Mouse (Mus musculus) lung, postnatal 36 days (tissue): ENCODE results near the gene Ak8.

ENCODE experiments used
- DNase-seq: peaks from one replicate; pipeline ENCODE4 v3.0.0; 2022; ENCODE audit warnings: mixed read lengths

Gene Ak8

DNA sequence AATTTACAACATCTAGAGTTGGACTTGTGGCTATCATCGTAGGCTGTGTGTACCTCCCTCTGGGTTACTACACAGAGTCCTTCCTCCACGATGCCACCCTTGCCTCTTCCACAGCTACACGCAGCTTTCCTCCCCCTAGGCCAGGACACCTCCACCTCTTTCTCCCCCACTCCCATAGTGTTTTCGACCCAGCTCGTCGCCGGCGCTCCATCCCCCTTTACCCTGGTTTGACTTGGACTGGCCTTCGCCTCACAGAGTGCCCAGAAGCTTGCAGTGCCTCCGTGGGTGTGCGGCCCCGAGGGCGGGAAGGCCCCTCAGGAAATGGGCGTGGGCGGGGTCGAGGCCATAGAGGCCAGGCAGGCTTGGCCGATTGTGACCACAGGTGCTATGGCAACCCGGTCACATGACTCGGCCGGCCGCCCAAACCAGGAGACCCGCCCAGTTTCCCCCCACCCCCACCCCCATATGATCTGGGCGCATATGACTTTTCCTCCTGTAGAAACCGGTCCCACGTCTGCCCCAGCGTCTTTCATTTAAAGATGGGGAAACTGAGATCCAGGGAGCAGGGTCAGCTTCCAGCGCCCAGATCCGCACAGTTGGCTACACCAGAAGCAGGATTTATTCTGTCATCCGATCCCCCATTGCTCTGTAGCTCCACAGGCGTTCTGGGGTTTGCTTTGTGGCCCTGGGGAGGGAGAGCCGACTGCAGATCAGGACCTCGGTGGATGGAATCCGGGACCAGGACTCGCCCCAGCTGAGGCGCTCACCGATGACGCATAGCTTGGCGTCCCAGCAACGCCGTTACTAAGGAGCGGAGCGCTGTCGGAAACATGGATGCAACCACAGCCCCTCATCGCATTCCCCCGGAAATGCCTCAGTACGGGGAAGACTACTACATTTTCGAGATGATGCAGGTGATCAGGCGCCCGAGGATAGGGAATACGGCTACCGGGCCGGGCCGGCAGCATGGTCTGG, at the start of gene Ak8, which contains the start of gene Spaca9:
TSS of gene Ak8 (plus strand) at position 804 of the 975 bp plus-strand sequence.
TSS of gene Spaca9 (minus strand) at position 367 of the 975 bp plus-strand sequence.
- DNase-seq: peak; percentile 85

DNA sequence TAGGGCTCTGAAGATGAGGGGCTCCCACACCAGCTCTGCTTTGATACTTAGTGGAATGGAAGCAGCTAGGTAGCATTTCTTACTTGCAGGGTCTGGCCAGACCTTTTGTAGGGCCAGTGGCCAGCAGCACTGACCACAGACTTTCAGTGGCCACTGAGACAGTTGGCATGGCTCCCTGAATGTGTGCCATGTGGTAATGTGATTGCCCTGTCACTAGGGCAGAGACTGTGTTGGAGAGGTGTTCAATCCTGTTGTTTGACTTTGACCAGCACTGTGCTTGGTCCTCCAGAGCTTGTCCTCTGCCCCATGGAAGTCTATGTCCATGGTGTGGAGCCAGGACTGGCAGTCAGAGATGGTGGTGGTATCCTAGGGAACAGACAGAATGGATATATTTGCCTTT, 49.4 kb upstream of the Ak8 start:
- no peak for DNase-seq

DNA sequence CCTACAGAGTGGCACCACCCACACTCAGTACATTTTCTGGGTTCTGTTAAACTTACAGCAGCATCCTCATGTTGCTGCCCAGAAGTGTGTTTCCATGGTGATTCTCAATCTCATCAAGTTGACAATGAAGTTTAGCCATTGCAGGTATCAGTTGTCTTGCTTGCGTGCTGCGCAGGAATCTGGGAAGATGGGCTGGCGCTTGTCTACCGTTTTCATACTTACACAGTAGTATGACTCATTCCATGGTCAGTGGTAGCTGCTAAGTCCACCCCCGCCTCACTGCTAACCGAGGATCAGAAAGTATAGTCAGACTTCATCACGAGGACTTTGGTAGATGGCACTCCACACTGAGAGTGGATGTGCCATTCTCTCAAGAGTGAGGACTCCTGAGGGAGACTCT, 46.6 kb upstream of the Ak8 start:
- no peak for DNase-seq

DNA sequence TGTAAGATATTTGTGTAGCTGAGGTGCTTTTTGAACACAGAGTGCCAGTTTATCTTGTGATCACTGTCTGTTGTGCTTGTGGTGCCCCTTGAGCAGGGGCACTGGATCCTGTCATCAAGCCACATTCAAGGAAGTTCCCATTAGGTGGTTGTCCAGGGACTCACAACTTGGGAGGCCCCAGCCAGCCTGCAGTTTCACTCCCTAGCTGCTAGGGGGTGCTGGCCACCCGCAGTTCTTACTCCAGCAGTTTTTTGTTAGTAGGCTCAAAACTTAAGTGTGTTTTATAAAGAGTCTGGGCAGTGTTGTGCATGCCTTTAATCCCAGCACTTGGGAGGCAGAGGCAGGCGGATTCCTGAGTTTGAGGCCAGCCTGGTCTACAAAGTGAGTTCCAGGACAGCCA, 45.7 kb upstream of the Ak8 start:
- peak; percentile 25 for DNase-seq

- DNase-seq: peak; percentile 52
Observed at GRCm38 (mm10) chr2:28656216-28656615, 43.7 kb upstream of the Ak8 start.

DNA sequence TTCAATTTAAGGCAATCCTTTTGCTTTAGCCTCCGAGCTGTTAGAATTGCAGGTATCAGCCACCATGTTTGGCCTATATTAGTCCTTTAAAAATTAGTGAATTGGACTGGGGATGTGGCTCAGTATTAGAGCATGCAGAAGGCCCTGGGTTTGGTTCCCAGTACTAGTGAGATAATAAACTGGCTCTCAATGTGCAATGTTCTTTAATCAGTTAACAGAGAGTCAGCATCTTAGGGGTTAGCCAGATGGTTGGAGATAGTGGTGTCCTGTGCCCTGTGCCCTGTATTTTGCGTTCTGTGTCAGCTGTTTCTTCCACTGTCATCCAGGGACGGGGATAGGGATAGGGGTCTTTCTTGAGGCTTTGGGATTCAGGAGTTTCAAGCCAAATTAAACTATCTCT, 37.1 kb upstream of the Ak8 start:
- DNase-seq: no peak

- no peak for DNase-seq
Observed at GRCm38 (mm10) chr2:28665818-28666217, 34.1 kb upstream of the Ak8 start.

GRCm38 (mm10) chr2:28671438-28671837, 28.5 kb upstream of the Ak8 start:
- DNase-seq: no peak

- no peak for DNase-seq
Observed at GRCm38 (mm10) chr2:28676005-28676404, 24.0 kb upstream of the Ak8 start.

- peak; percentile 49 for DNase-seq
Observed at GRCm38 (mm10) chr2:28680710-28681109, 19.3 kb upstream of the Ak8 start.

DNA sequence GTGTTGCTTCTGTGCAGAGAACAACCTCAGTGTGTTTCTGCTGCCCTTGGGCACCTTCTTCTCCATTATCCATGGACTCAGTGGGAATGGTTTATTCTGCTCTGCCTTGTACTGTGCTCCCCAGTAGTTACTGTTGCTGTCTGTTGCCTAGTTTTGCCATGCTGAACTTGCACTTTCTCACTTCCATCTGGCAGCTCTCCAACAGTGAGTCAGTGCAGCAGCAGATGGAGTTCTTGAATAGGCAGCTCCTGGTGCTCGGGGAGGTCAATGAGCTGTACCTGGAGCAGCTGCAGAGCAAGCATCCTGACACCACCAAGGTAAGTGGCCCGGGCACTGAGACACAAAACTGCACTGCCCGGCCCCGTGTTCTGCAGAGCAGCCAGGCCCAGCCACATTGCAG, 18.2 kb upstream of the Ak8 start:
- peak; percentile 41 for DNase-seq

DNA sequence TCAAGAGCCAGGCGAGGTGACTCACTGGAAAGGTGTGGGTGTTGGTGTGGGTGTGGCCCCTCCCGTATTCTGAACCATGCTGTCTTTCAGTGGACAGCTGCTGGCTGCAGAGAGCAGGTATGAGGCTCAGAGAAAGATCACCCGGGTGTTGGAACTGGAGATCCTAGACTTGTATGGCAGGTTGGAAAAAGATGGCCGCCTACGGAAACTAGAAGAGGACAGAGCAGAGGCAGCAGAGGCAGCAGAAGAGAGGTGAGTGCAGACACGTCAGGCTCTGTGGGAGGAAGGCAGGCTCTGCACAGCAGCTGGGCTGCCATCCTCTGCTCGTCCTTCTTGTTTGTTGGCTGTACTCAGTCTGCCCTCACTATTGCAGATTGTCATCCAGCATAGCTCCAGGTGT, 14.1 kb upstream of the Ak8 start:
- DNase-seq: no peak

DNA sequence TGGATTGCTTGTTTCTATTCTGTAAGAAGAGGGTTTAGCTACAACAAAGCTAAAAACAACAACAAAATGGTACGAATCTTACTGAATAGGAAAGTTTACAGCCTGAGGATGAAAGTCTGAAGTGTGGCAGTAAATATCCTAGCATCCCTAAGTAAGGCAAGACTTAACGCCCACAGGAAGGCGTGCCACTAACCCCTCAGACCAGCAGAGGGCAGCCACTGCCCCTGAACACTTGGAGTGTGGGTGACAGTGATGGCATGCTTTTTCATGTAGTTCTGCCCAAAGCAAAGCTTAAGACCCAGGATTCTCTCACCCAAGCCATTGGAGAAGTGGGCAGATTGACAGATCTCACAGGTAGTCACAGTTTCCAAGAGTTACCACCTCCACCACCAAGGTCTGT, 11.5 kb upstream of the Ak8 start:
- peak; percentile 45 for DNase-seq

DNA sequence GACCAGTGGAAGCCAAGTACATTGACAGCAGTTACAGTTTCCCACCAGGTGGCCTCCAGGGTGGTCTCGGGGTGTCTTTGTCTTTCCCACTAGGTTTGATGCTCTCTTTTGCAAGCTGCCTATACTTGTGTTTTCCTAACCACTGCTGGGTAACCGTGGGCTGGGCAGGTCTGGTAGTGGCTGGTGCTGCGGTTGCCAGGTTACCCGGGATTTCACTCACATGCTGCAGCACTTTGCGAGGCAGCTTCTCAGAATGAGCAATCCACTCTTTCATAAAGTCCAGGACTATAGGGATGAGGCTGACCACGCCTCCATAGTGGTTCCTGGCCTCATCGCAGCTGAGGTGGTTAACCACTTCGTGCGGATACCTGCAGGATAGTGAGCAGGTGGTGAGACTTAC, 7.3 kb upstream of the Ak8 start:
- no peak for DNase-seq

DNA sequence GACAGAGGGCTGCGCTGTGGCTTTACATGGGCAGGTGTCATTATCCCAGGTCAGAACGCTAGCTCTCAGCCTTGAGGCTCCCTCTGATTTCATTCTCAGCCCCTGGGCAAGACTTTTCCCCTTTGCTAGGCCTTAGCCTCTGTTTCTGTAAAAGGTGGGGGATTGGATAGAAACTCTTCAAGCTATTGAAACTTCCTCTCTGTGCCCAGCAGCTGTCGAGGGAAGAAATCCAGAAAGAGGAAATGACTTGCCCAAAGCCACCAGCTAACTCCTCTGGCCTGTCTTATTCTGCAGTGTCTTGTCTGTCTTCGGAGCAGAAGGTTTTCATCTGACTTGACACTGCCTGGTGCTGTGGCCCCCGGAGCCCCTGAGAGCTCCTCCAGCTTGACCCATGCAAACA, 1.4 kb upstream of the Ak8 start:
- peak; percentile 31 for DNase-seq

GRCm38 (mm10) chr2:28701646-28702262, 1.8 kb downstream of the Ak8 start:
- DNase-seq: no peak

DNA sequence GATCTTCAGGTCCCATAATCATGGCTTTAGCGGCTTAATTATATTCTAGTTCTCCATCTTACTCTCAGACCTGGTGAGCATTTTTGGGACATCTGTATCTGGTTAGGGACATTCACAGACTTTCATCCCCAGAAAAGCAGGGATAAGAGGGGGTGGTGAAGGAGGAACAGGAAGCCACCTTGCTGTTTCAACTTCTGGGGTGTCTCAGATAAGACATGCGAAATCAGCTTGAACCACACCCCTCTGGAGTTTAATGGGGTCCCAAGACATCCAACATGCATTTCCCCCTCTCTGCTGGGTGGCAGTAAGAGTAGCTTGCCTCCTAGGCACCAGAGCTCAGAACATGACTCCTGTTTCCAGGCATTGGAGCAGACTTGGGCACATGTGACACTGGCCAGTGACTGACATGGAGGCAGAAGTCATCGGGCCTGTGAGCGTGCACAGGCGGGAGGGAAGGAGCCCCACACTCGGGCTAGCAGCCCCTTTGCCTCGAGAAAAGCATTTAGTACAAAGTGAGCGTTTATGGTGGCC, 6.2 kb downstream of the Ak8 start:
- no peak for DNase-seq

GRCm38 (mm10) chr2:28706787-28707186, 6.8 kb downstream of the Ak8 start:
- DNase-seq: peak; percentile 19

DNA sequence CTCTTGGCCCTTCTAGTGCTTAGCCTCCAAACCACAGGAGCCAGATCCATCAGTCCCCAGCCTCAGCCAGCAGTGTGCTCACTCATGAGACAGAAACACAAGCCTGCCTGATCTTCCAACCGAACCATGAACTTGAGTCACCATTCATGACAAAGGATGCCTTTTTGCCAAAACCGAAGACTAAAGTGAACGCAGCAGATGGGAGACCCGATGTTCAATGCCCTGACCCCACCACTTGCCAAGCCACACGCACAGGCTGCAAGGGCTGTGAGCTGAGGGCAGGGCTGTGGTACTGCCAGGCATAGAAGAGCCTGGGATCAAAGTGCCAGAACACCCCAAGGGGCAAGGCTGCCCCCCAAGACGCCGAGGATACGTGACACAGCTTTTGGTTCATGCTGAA, 13.1 kb downstream of the Ak8 start:
- DNase-seq: no peak

GRCm38 (mm10) chr2:28722419-28722818, 22.5 kb downstream of the Ak8 start:
- no peak for DNase-seq

GRCm38 (mm10) chr2:28723912-28724311, 23.9 kb downstream of the Ak8 start:
- DNase-seq: peak; percentile 6

- DNase-seq: no peak
Observed at GRCm38 (mm10) chr2:28727786-28728404, 27.9 kb downstream of the Ak8 start.

GRCm38 (mm10) chr2:28730676-28731075, 30.7 kb downstream of the Ak8 start:
- no peak for DNase-seq
